Mouse (Mus musculus) cerebellum, adult 2 months (tissue): ENCODE measurements around the gene Ofd1.

ENCODE experiments used
- CTCF ChIP-seq: fragments of 200-500 bp; IDR thresholded peaks from 2 replicates; pipeline ENCODE4 v1.5.1; 2011; ENCODE audit warnings: low read depth, mild to moderate bottlenecking, control low read depth, low read length, moderate library complexity, borderline replicate concordance; ENCODE audit not compliant: insufficient read depth
- POLR2A ChIP-seq: fragments of 200-500 bp; IDR thresholded peaks from 2 replicates; pipeline ENCODE4 v1.6.1; 2011; ENCODE audit warnings: low read length, control low read depth, borderline replicate concordance; ENCODE audit not compliant: insufficient read depth

DNA sequence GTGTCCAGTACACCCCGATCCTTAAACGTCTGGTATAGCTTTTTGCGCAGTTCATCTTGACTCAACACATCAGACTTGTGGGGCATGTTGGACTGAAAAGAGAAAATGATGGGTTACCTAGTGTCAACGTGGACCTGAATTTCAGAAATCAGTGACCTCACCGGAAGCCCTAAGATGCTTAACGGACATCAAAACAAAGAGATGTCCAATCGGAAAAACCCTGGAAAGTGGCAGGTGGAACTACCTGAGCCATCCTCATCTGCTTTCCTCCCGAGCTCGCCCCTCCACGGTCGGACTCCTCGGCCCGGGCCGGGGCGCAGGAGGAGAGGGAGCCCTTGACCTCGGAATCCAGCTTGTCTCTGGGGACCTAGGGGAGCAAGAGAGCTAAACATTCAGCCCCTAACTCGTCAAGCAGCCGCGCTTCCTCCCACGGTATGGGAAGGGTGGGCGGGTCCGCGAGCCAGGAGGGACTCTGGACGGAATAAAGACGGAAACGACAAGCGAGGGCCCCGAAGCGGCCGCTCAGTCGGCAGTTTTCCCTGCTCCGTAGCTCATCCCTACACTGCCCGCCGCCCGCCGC lies 378 bp downstream of the Ofd1 start, which contains the start of gene Trappc2:
- TF ChIP-seq POLR2A (no peak), CTCF (no peak)
